Mouse (Mus musculus): ENCODE measurements around the gene Gng7.
A peak's percentile ranks its signal among the peaks of the same experiment; 100 is the strongest.

GRCm38 (mm10) chr10:81022744-81023143, 8.0 kb upstream of the Gng7 start:
- TF ChIP-seq POLR2A (IDR thresholded peaks at IDR 0.05; ENCODE audit: extremely low read depth, insufficient read depth, low read length) (no peak), CTCF (IDR thresholded peaks at IDR 0.05; ENCODE audit: extremely low read depth, insufficient read depth, low read length) (peak; percentile 20; the same call in 1 of the 2 replicates)

Measured in cortical plate, adult 2 months (tissue).